Mouse (Mus musculus) megakaryocyte, embryonic 14.5 days (primary cell): Measurements from ENCODE around the gene Gtdc1. TPM values are rescaled to one million over a fixed set of nuclear protein-coding genes. Genes with fewer than 3 reads are reported as not detected.
A peak's percentile ranks its signal among the peaks of the same experiment; 100 is the strongest.

Experiments
- H3K27me3 ChIP-seq: replicated peaks from 2 replicates; pipeline ENCODE3; 2012; ENCODE audit warnings: inconsistent platforms
- H3K36me3 ChIP-seq: replicated peaks from 2 replicates; pipeline ENCODE3; 2012; ENCODE audit warnings: low read length, inconsistent platforms, mixed read lengths
- H3K4me1 ChIP-seq: 2 replicates; pipeline ENCODE4 v1.6.1; 2012; ENCODE audit warnings: inconsistent platforms
- H3K4me3 ChIP-seq: replicated peaks from 2 replicates; pipeline ENCODE3; 2012; ENCODE audit warnings: moderate library complexity, mild to moderate bottlenecking, inconsistent platforms
- H3K9me3 ChIP-seq: 2 replicates; pipeline ENCODE4 v1.6.1; 2012; ENCODE audit warnings: inconsistent platforms
- FLI1 ChIP-seq: IDR thresholded peaks from 2 replicates; pipeline ENCODE4 v1.6.1; 2012; ENCODE audit warnings: low read length, inconsistent platforms, mixed read lengths
- GATA1 ChIP-seq: IDR thresholded peaks from 3 replicates; pipeline ENCODE4 v1.6.1; 2012; ENCODE audit warnings: mixed read lengths, low read length, inconsistent platforms, borderline replicate concordance
- polyA plus RNA-seq: library from polyadenylated mRNA; stranded (reverse); fragments of >175 nt; gene quantifications from 2 replicates; pipeline ENCODE4 v1.2.3, GENCODE M21; 2012; ENCODE audit warnings: low replicate concordance; ENCODE audit not compliant: insufficient read depth

The Gtdc1 gene
- polyA plus RNA-seq, result 3.0 TPM in 1 of 2 replicates, not detected in the other

GRCm38 (mm10) chr2:44927482-44927811 is at the start of gene Gtdc1:
Gene Gtdc1, minus strand, starts transcription at chr2:44927657.
- H3K4me1 ChIP-seq, result peaks cover 56% of the 10 kb centered on the region
- peaks cover 25% of the 10 kb centered on the region for H3K36me3 ChIP-seq
- no peaks in the 10 kb centered on the region for H3K27me3 ChIP-seq
- TF ChIP-seq GATA1 (no peak), FLI1 (no peak)
- H3K4me3 ChIP-seq, result peak within 1 kb of the TSS; percentile 99
- no peaks in the 10 kb centered on the region for H3K9me3 ChIP-seq

- H3K4me3 ChIP-seq, result no peak overlapping the region
Measured at GRCm38 (mm10) chr2:44977051-44977450, 49.6 kb upstream of the Gtdc1 start.

GRCm38 (mm10) chr2:44976484-44976883 is 49.0 kb upstream of the Gtdc1 start:
- peaks cover 4% of the 10 kb centered on the region; the same call in 1 of the 2 replicates for H3K9me3 ChIP-seq
- no peak for TF ChIP-seq GATA1
- TF ChIP-seq FLI1, result no peak
- peaks cover 93% of the 10 kb centered on the region for H3K4me1 ChIP-seq
- H3K36me3 ChIP-seq, result peaks cover 27% of the 10 kb centered on the region
- no peaks in the 10 kb centered on the region for H3K27me3 ChIP-seq
- no peak overlapping the region for H3K4me3 ChIP-seq

More at GRCm38 (mm10) chr2:44977051-44977450, 49.6 kb upstream of the Gtdc1 start:
- H3K9me3 ChIP-seq, result peaks cover 4% of the 10 kb centered on the region; the same call in 1 of the 2 replicates
- H3K36me3 ChIP-seq, result peaks cover 24% of the 10 kb centered on the region
- H3K4me1 ChIP-seq, result peaks cover 95% of the 10 kb centered on the region
- TF ChIP-seq GATA1, result no peak
- no peak for TF ChIP-seq FLI1
- H3K27me3 ChIP-seq, result no peaks in the 10 kb centered on the region

- peaks cover 92% of the 10 kb centered on the region for H3K4me1 ChIP-seq
- H3K9me3 ChIP-seq, result peaks cover 4% of the 10 kb centered on the region; the same call in 1 of the 2 replicates
- TF ChIP-seq GATA1, result no peak
- no peak for TF ChIP-seq FLI1
- H3K4me3 ChIP-seq, result no peak overlapping the region
- H3K36me3 ChIP-seq, result peaks cover 35% of the 10 kb centered on the region
- H3K27me3 ChIP-seq, result no peaks in the 10 kb centered on the region
Measured at GRCm38 (mm10) chr2:44973828-44974227, 46.4 kb upstream of the Gtdc1 start.

- TF ChIP-seq FLI1 (no peak), GATA1 (no peak; the same call in 2 of the 3 replicates)
- Histone ChIP-seq H3K27me3 (no peaks in the 10 kb centered on the region), H3K36me3 (peaks cover 40% of the 10 kb centered on the region), H3K9me3 (peaks cover 4% of the 10 kb centered on the region; the same call in 1 of the 2 replicates), H3K4me1 (peaks cover 91% of the 10 kb centered on the region), H3K4me3 (peak overlapping the region; percentile 65)
Measured at GRCm38 (mm10) chr2:44970087-44970646, 42.7 kb upstream of the Gtdc1 start.

- TF ChIP-seq FLI1 (no peak), GATA1 (no peak)
- H3K27me3 ChIP-seq, result no peaks in the 10 kb centered on the region
- H3K4me3 ChIP-seq, result no peak overlapping the region
- peaks cover 40% of the 10 kb centered on the region for H3K36me3 ChIP-seq
- peaks cover 91% of the 10 kb centered on the region for H3K4me1 ChIP-seq
- peaks cover 4% of the 10 kb centered on the region; the same call in 1 of the 2 replicates for H3K9me3 ChIP-seq
Measured at GRCm38 (mm10) chr2:44969640-44970039, 42.2 kb upstream of the Gtdc1 start.

- no peaks in the 10 kb centered on the region for H3K27me3 ChIP-seq
- peak overlapping the region; percentile 80 for H3K4me3 ChIP-seq
- H3K4me1 ChIP-seq, result peaks cover 88% of the 10 kb centered on the region
- peaks cover 4% of the 10 kb centered on the region; the same call in 1 of the 2 replicates for H3K9me3 ChIP-seq
- TF ChIP-seq GATA1 (peak; percentile 72; the same call in 1 of the 3 replicates), FLI1 (0 out of 2 replicates have a peak, but pooled peaks have one; percentile 51)
- peaks cover 36% of the 10 kb centered on the region for H3K36me3 ChIP-seq
Measured at GRCm38 (mm10) chr2:44969226-44969625, 41.8 kb upstream of the Gtdc1 start.

- Histone ChIP-seq H3K36me3 (peaks cover 10% of the 10 kb centered on the region), H3K4me1 (peaks cover 92% of the 10 kb centered on the region), H3K9me3 (no peaks in the 10 kb centered on the region), H3K4me3 (no peak overlapping the region), H3K27me3 (no peaks in the 10 kb centered on the region)
- no peak for TF ChIP-seq GATA1
- TF ChIP-seq FLI1, result no peak
Measured at GRCm38 (mm10) chr2:44965834-44966555, 38.5 kb upstream of the Gtdc1 start.

- Histone ChIP-seq H3K27me3 (no peaks in the 10 kb centered on the region), H3K4me3 (no peak overlapping the region), H3K9me3 (no peaks in the 10 kb centered on the region), H3K36me3 (peaks cover 7% of the 10 kb centered on the region), H3K4me1 (peaks cover 81% of the 10 kb centered on the region)
- TF ChIP-seq GATA1, result no peak
Measured at GRCm38 (mm10) chr2:44962620-44963019, 35.2 kb upstream of the Gtdc1 start.

GRCm38 (mm10) chr2:44961192-44961591 is 33.7 kb upstream of the Gtdc1 start:
- H3K27me3 ChIP-seq, result no peaks in the 10 kb centered on the region
- H3K4me3 ChIP-seq, result no peak overlapping the region
- no peak for TF ChIP-seq GATA1
- TF ChIP-seq FLI1, result no peak
- H3K4me1 ChIP-seq, result peaks cover 82% of the 10 kb centered on the region
- H3K9me3 ChIP-seq, result no peaks in the 10 kb centered on the region
- peaks cover 4% of the 10 kb centered on the region for H3K36me3 ChIP-seq
